Mouse (Mus musculus): ENCODE data around the gene Adprh. TPM values are rescaled to one million over a fixed set of nuclear protein-coding genes. Genes with fewer than 3 reads are reported as not detected.

Adprh gene
- total and polyA plus RNA-seq, 3 experiments: 23.4 to 27.9 (median 25.2) TPM

- no peak for DNase-seq
- H3K4me1 ChIP-seq (ENCODE audit: control insufficient read depth, insufficient read depth, low read length): no peaks in the 10 kb centered on the region
- no peaks in the 10 kb centered on the region for H3K79me2 ChIP-seq (replicated peaks; ENCODE audit: control insufficient read depth, insufficient read depth, low read length)
- TF ChIP-seq CTCF (IDR thresholded peaks at IDR 0.05): no peak
- no peak for TF ChIP-seq EP300 (IDR thresholded peaks at IDR 0.05; ENCODE audit: insufficient read depth, low read depth, low read length)
- TF ChIP-seq POLR2A (IDR thresholded peaks at IDR 0.05; ENCODE audit: insufficient read depth, low read depth, low read length): no peak
- no peaks in the 10 kb centered on the region for H3K27me3 ChIP-seq (ENCODE audit: control insufficient read depth, insufficient read depth, low read length)
- no peak overlapping the region for H3K4me3 ChIP-seq
- no peaks in the 10 kb centered on the region for H3K36me3 ChIP-seq (ENCODE audit: control insufficient read depth, insufficient read depth, low read length)
- 81% methylated on average over 7 of the region's 7 CpGs for WGBS
- intact Hi-C loops (cut with DNase I): no loop called here
- no peak overlapping the region for H3K9ac ChIP-seq (ENCODE audit: low read depth, low read length)
- no peak overlapping the region for H3K27ac ChIP-seq
These were observed 37.5 kb downstream of the Adprh start for GRCm38 (mm10) chr16:38414953-38415352.

GRCm38 (mm10) chr16:38408416-38408815 lies 44.1 kb downstream of the Adprh start:
- no peaks in the 10 kb centered on the region for H3K4me1 ChIP-seq (ENCODE audit: control insufficient read depth, insufficient read depth, low read length)
- no peaks in the 10 kb centered on the region for H3K27me3 ChIP-seq (ENCODE audit: control insufficient read depth, insufficient read depth, low read length)
- WGBS: 95% methylated on average over 8 of the region's 8 CpGs
- no peak overlapping the region for H3K27ac ChIP-seq
- DNase-seq: no peak
- H3K36me3 ChIP-seq (ENCODE audit: control insufficient read depth, insufficient read depth, low read length): no peaks in the 10 kb centered on the region
- no peak overlapping the region for H3K9ac ChIP-seq (ENCODE audit: low read depth, low read length)
- H3K4me3 ChIP-seq: no peak overlapping the region
- intact Hi-C loops (cut with DNase I): no loop called here
- no peaks in the 10 kb centered on the region for H3K79me2 ChIP-seq (replicated peaks; ENCODE audit: control insufficient read depth, insufficient read depth, low read length)
- TF ChIP-seq POLR2A (IDR thresholded peaks at IDR 0.05; ENCODE audit: insufficient read depth, low read depth, low read length) (no peak), CTCF (IDR thresholded peaks at IDR 0.05) (no peak), EP300 (IDR thresholded peaks at IDR 0.05; ENCODE audit: insufficient read depth, low read depth, low read length) (no peak)

GRCm38 (mm10) chr16:38407584-38407983 lies 44.9 kb downstream of the Adprh start:
- no peaks in the 10 kb centered on the region for H3K36me3 ChIP-seq (ENCODE audit: control insufficient read depth, insufficient read depth, low read length)
- no peak overlapping the region for H3K9ac ChIP-seq (ENCODE audit: low read depth, low read length)
- no peak for DNase-seq
- intact Hi-C loops (cut with DNase I): no loop called here
- H3K4me1 ChIP-seq (ENCODE audit: control insufficient read depth, insufficient read depth, low read length): no peaks in the 10 kb centered on the region
- H3K27me3 ChIP-seq (ENCODE audit: control insufficient read depth, insufficient read depth, low read length): no peaks in the 10 kb centered on the region
- H3K4me3 ChIP-seq: no peak overlapping the region
- TF ChIP-seq EP300 (IDR thresholded peaks at IDR 0.05; ENCODE audit: insufficient read depth, low read depth, low read length) (no peak), POLR2A (IDR thresholded peaks at IDR 0.05; ENCODE audit: insufficient read depth, low read depth, low read length) (no peak), CTCF (IDR thresholded peaks at IDR 0.05) (no peak)
- 55% methylated on average over 5 of the region's 5 CpGs for WGBS
- no peak overlapping the region for H3K27ac ChIP-seq
- no peaks in the 10 kb centered on the region for H3K79me2 ChIP-seq (replicated peaks; ENCODE audit: control insufficient read depth, insufficient read depth, low read length)

GRCm38 (mm10) chr16:38406708-38407107 lies 45.8 kb downstream of the Adprh start:
- no peak overlapping the region for H3K9ac ChIP-seq (ENCODE audit: low read depth, low read length)
- intact Hi-C loops (cut with DNase I): no loop called here

GRCm38 (mm10) chr16:38406293-38406692 lies 46.2 kb downstream of the Adprh start:
- no peak for DNase-seq
- Histone ChIP-seq H3K79me2 (replicated peaks; ENCODE audit: control insufficient read depth, insufficient read depth, low read length) (no peaks in the 10 kb centered on the region), H3K27ac (no peak overlapping the region), H3K36me3 (ENCODE audit: control insufficient read depth, insufficient read depth, low read length) (no peaks in the 10 kb centered on the region), H3K4me3 (no peak overlapping the region), H3K9ac (ENCODE audit: low read depth, low read length) (no peak overlapping the region), H3K4me1 (ENCODE audit: control insufficient read depth, insufficient read depth, low read length) (no peaks in the 10 kb centered on the region), H3K27me3 (ENCODE audit: control insufficient read depth, insufficient read depth, low read length) (no peaks in the 10 kb centered on the region)
- intact Hi-C loops (cut with DNase I): no loop called here
- TF ChIP-seq POLR2A (IDR thresholded peaks at IDR 0.05; ENCODE audit: insufficient read depth, low read depth, low read length) (no peak), CTCF (IDR thresholded peaks at IDR 0.05) (no peak)
- 67% methylated on average over 5 of the region's 5 CpGs for WGBS

More at GRCm38 (mm10) chr16:38406708-38407107, 45.8 kb downstream of the Adprh start:
- no peaks in the 10 kb centered on the region for H3K36me3 ChIP-seq (ENCODE audit: control insufficient read depth, insufficient read depth, low read length)
- H3K4me1 ChIP-seq (ENCODE audit: control insufficient read depth, insufficient read depth, low read length): no peaks in the 10 kb centered on the region
- no peaks in the 10 kb centered on the region for H3K27me3 ChIP-seq (ENCODE audit: control insufficient read depth, insufficient read depth, low read length)
- H3K4me3 ChIP-seq: no peak overlapping the region
- DNase-seq: no peak
- no peaks in the 10 kb centered on the region for H3K79me2 ChIP-seq (replicated peaks; ENCODE audit: control insufficient read depth, insufficient read depth, low read length)
- TF ChIP-seq EP300 (IDR thresholded peaks at IDR 0.05; ENCODE audit: insufficient read depth, low read depth, low read length): no peak
- TF ChIP-seq CTCF (IDR thresholded peaks at IDR 0.05): no peak
- no peak for TF ChIP-seq POLR2A (IDR thresholded peaks at IDR 0.05; ENCODE audit: insufficient read depth, low read depth, low read length)
- 67% methylated on average over 6 of the region's 6 CpGs for WGBS
- no peak overlapping the region for H3K27ac ChIP-seq

GRCm38 (mm10) chr16:38403639-38404038 lies 48.9 kb downstream of the Adprh start:
- no peak for DNase-seq
- TF ChIP-seq POLR2A (IDR thresholded peaks at IDR 0.05; ENCODE audit: insufficient read depth, low read depth, low read length) (no peak), CTCF (IDR thresholded peaks at IDR 0.05) (no peak), EP300 (IDR thresholded peaks at IDR 0.05; ENCODE audit: insufficient read depth, low read depth, low read length) (no peak)
- Histone ChIP-seq H3K27me3 (ENCODE audit: control insufficient read depth, insufficient read depth, low read length) (no peaks in the 10 kb centered on the region), H3K79me2 (replicated peaks; ENCODE audit: control insufficient read depth, insufficient read depth, low read length) (no peaks in the 10 kb centered on the region), H3K36me3 (ENCODE audit: control insufficient read depth, insufficient read depth, low read length) (no peaks in the 10 kb centered on the region), H3K4me3 (no peak overlapping the region), H3K9ac (ENCODE audit: low read depth, low read length) (no peak overlapping the region), H3K4me1 (ENCODE audit: control insufficient read depth, insufficient read depth, low read length) (peaks cover 1% of the 10 kb centered on the region; the same call in 1 of the 2 replicates), H3K27ac (no peak overlapping the region)
- WGBS: 89% methylated on average over 7 of the region's 7 CpGs
- intact Hi-C loops (cut with DNase I): no loop called here

All from heart, adult 2 months (tissue).